Mouse (Mus musculus) spleen, adult 2 months (tissue): ENCODE data around the gene Olfr477. TPM values are rescaled to one million over a fixed set of nuclear protein-coding genes. Genes with fewer than 3 reads are reported as not detected.
"Not testable (repeated sequence)": the region's sequence is repeated elsewhere in the genome, so short reads cannot be mapped to it uniquely, and the experiment has no call there.

Experiments used
- DNase-seq, 2 experiments: peaks; one replicate each; pipeline versions ENCODE4 v3.0.0 to v3.0.0-alpha.2; 2012 to 2021; ENCODE audit warnings: low spot score in 2 of 2, low read depth in 1 of 2
- H3K27ac ChIP-seq: fragments of 200-500 bp; 2 replicates; pipeline ENCODE4 v1.5.1; 2012; ENCODE audit warnings: low read length, inconsistent platforms; ENCODE audit not compliant: insufficient read depth
- H3K27me3 ChIP-seq: fragments of 200-500 bp; 2 replicates; pipeline ENCODE4 v1.6.1; 2012; ENCODE audit warnings: mild to moderate bottlenecking, moderate library complexity, low read length, inconsistent platforms; ENCODE audit not compliant: control insufficient read depth, insufficient read depth
- H3K36me3 ChIP-seq: fragments of 200-500 bp; 2 replicates; pipeline ENCODE4 v1.6.1; 2012; ENCODE audit warnings: mild to moderate bottlenecking, low read length, inconsistent platforms; ENCODE audit not compliant: control insufficient read depth, insufficient read depth
- H3K4me1 ChIP-seq: fragments of 200-500 bp; 2 replicates; pipeline ENCODE4 v1.6.1; 2011; ENCODE audit warnings: inconsistent platforms; ENCODE audit not compliant: control insufficient read depth, insufficient read depth, insufficient read length
- H3K4me3 ChIP-seq: fragments of 200-500 bp; 2 replicates; pipeline ENCODE4 v1.5.1; 2011; ENCODE audit warnings: mild to moderate bottlenecking, inconsistent platforms; ENCODE audit not compliant: insufficient read depth, insufficient read length; ENCODE audit errors: extremely low read depth
- CTCF ChIP-seq: fragments of 200-500 bp; IDR thresholded peaks from 2 replicates; pipeline ENCODE4 v1.5.1; 2011; ENCODE audit warnings: mild to moderate bottlenecking, inconsistent platforms; ENCODE audit not compliant: insufficient read depth, insufficient read length, insufficient replicate concordance; ENCODE audit errors: extremely low read depth
- POLR2A ChIP-seq: fragments of 200-500 bp; IDR thresholded peaks from 2 replicates; pipeline ENCODE4 v1.6.1; 2011; ENCODE audit warnings: low read depth, low read length, inconsistent platforms
- WGBS: fragments of 180-500 bp; shearing (Covaris S2); methylation state at CpG from one replicate; pipeline ENCODE4 v1.1.7; 2018; 5-methylcytosine and 5-hydroxymethylcytosine counted together
- polyA plus RNA-seq: library from polyadenylated mRNA; depleted of rRNA; stranded (reverse); fragments of >200 nt; gene quantifications from 2 replicates; pipeline ENCODE4 v1.2.3, GENCODE M21; 2012; rRNA removed

The Olfr477 gene
- polyA plus RNA-seq: not detected in 2 replicates

DNA sequence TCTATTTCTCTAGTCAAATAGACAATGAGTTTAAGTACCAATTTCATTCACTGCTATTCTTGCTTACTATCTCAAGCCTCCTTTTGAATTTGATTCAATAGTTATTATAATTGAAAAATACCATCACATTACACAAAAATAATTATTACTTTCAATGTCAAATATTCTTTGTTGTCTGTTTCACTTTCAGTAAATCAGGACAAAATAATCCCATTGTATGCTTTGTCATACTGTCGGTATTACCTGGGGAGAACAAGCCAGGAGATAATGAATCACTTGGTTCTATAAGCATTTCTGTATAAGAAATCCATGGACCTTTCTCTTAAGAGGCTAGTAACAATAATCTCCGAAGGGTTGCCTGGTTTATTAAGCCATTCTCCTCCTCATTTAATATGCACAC lies at the start of gene Olfr477:
TSS of gene Olfr477 (plus strand) at position 301 of the 400 bp plus-strand sequence.
- Histone ChIP-seq H3K4me3 (no peak within 1 kb of the TSS), H3K4me1 (no peaks in the 10 kb centered on the region), H3K27ac (no peak within 1 kb of the TSS), H3K36me3 (no peaks in the 10 kb centered on the region), H3K27me3 (no peaks in the 10 kb centered on the region)
- 76% methylated on average over 2 of the region's 2 CpGs for WGBS
- TF ChIP-seq POLR2A (no peak), CTCF (no peak)
- no peak for DNase-seq

DNA sequence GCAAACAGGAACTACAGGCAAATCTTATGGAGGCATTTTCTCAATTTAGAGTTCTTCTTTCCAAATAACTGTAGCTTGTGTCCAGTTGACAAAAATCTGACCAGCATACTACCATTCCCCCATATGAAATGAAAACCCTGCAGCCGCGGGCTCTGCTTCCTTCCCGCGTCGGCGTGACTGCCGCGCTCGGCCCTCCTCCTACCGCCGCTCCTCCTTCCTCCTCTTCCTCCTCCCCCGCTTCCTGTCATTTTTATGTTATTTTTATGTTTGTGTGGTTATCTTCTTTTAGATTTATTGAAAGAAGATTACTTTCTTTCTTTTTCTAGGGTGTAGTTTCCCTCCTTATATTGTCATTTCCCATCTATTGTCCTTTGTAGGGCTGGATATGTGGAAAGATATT lies 34.0 kb upstream of the Olfr477 start:
- 95% methylated on average over 12 of the region's 12 CpGs for WGBS
- not testable (repeated sequence) for H3K27ac ChIP-seq, DNase-seq, H3K36me3 ChIP-seq, H3K27me3 ChIP-seq, H3K4me1 ChIP-seq, H3K4me3 ChIP-seq

- WGBS: 80% methylated on average over 1 of the region's 1 CpGs
- TF ChIP-seq CTCF (no peak), POLR2A (no peak)
- DNase-seq: no peak
- Histone ChIP-seq H3K27me3 (no peaks in the 10 kb centered on the region), H3K36me3 (no peaks in the 10 kb centered on the region), H3K4me3 (no peak within 1 kb of the TSS), H3K4me1 (no peaks in the 10 kb centered on the region), H3K27ac (no peak within 1 kb of the TSS)
Observed at GRCm38 (mm10) chr7:107954343-107954742, 32.1 kb upstream of the Olfr477 start, which contains the start of gene Olfr474. Olfr474 (plus strand) TSS chr7:107954643.

DNA sequence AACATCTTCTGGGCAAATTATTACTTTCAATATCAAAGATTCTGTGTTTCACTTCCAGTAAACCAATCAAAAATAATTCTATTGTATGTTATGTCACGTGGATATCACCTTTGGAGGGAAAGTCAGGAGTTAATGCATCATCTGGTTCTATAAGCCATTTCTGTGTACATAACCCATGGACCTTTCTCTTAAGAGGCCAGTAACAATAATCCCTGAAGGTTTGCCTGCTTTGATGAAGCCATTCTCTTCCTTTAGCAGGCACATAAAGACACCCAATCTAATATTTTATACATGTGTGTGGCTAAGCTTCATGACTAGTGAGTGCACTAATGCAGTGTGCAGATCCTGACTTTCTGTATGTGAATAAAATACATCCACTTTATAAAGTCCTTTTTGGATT lies 22.0 kb upstream of the Olfr477 start, which contains the start of gene Olfr476:
TSS of gene Olfr476 (plus strand) at position 301 of the 400 bp plus-strand sequence.
- Histone ChIP-seq H3K27me3 (no peaks in the 10 kb centered on the region), H3K27ac (no peak within 1 kb of the TSS), H3K36me3 (no peaks in the 10 kb centered on the region), H3K4me1 (no peaks in the 10 kb centered on the region), H3K4me3 (no peak within 1 kb of the TSS)
- 51% methylated on average over 1 of the region's 1 CpGs for WGBS
- DNase-seq: no peak
- TF ChIP-seq CTCF: no peak
- no peak for TF ChIP-seq POLR2A

GRCm38 (mm10) chr7:108014256-108014655 lies 27.8 kb downstream of the Olfr477 start:
- H3K27me3 ChIP-seq, H3K27ac ChIP-seq, H3K4me1 ChIP-seq, H3K4me3 ChIP-seq, DNase-seq, H3K36me3 ChIP-seq: not testable (repeated sequence)

DNA sequence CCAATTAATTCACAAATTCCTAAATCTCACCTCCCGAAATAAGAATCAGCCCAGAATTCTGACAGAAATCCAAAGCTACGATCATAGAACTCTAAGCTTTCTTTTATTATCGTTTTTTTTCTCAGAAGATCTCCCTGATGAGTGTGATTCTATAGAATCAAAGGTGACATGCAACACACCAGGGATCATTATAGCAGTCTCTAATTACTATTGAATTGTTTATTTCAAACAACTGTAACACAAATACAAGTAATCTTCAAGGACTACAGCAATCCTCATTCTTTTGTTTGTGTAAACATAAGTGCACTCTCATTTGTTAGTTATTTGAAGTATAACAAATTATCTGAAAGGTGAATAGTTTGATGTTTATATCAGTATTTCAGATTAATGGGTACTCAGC lies 47.4 kb downstream of the Olfr477 start, which contains the start of gene Olfr478:
TSS of gene Olfr478 (minus strand) at position 101 of the 400 bp plus-strand sequence.
- DNase-seq: no peak
- H3K4me1 ChIP-seq: no peaks in the 10 kb centered on the region
- H3K36me3 ChIP-seq: no peaks in the 10 kb centered on the region
- H3K4me3 ChIP-seq: no peak within 1 kb of the TSS
- WGBS: 81% methylated on average over 3 of the region's 3 CpGs
- no peaks in the 10 kb centered on the region for H3K27me3 ChIP-seq
- TF ChIP-seq CTCF (no peak), POLR2A (no peak)
- no peak within 1 kb of the TSS for H3K27ac ChIP-seq

Other genes starting within 250 kb of the Olfr477 start
- gene Cyb5r2, start 228.7 kb upstream of the Olfr477 start, polyA plus RNA-seq: 0.08 and 0.20 TPM in 2 replicates
- gene Ovch2, start 185.5 kb upstream of the Olfr477 start, polyA plus RNA-seq: not detected in 2 replicates
- not detected in 2 replicates for gene Olfr467, start 174.4 kb upstream of the Olfr477 start, polyA plus RNA-seq
- gene Olfr469, start 161.2 kb upstream of the Olfr477 start, polyA plus RNA-seq: not detected in 2 replicates
- gene Olfr470, start 139.2 kb upstream of the Olfr477 start, polyA plus RNA-seq: not detected in 2 replicates
- not detected in 2 replicates for gene Olfr472, start 88.8 kb upstream of the Olfr477 start, polyA plus RNA-seq
- not detected in 2 replicates for gene Olfr473, start 56.2 kb upstream of the Olfr477 start, polyA plus RNA-seq
- gene Olfr474, start 32.0 kb upstream of the Olfr477 start, polyA plus RNA-seq: not detected in 2 replicates
- not detected in 2 replicates for gene Olfr476, start 21.9 kb upstream of the Olfr477 start, polyA plus RNA-seq
- gene Olfr478, start 47.3 kb downstream of the Olfr477 start, polyA plus RNA-seq: not detected in 2 replicates
- gene Olfr479, start 64.0 kb downstream of the Olfr477 start, polyA plus RNA-seq: not detected in 2 replicates
- gene Olfr480, start 80.7 kb downstream of the Olfr477 start, polyA plus RNA-seq: not detected in 2 replicates
- not detected in 2 replicates for gene Olfr481, start 93.2 kb downstream of the Olfr477 start, polyA plus RNA-seq
- gene Olfr482, start 110.9 kb downstream of the Olfr477 start, polyA plus RNA-seq: not detected in 2 replicates
- not detected in 2 replicates for gene Olfr483, start 114.2 kb downstream of the Olfr477 start, polyA plus RNA-seq
- not detected in 2 replicates for gene Olfr484, start 140.8 kb downstream of the Olfr477 start, polyA plus RNA-seq
- not detected in 2 replicates for gene Olfr485, start 173.2 kb downstream of the Olfr477 start, polyA plus RNA-seq
- gene Olfr486, start 186.0 kb downstream of the Olfr477 start, polyA plus RNA-seq: not detected in 2 replicates
- gene Olfr487, start 227.9 kb downstream of the Olfr477 start, polyA plus RNA-seq: not detected in 2 replicates